Mouse (Mus musculus): ENCODE measurements around the gene Col6a6.

The Col6a6 gene

GRCm38 (mm10) chr9:105731976-105732375 lies 96.0 kb downstream of the Col6a6 start:
- DNase-seq: no peak

- no peak for DNase-seq
Measured at GRCm38 (mm10) chr9:105720430-105720829, 107.5 kb downstream of the Col6a6 start.

GRCm38 (mm10) chr9:105719851-105720395 lies 108.0 kb downstream of the Col6a6 start:
- DNase-seq: no peak

GRCm38 (mm10) chr9:105719367-105719766 lies 108.6 kb downstream of the Col6a6 start:
- DNase-seq: no peak

GRCm38 (mm10) chr9:105712049-105712448 lies 115.9 kb downstream of the Col6a6 start:
- no peak for DNase-seq

- no peak for DNase-seq
Measured at GRCm38 (mm10) chr9:105705011-105705410, 122.9 kb downstream of the Col6a6 start.

- no peak for DNase-seq
Measured at GRCm38 (mm10) chr9:105704226-105704932, 123.6 kb downstream of the Col6a6 start.

- no peak for DNase-seq
Measured at GRCm38 (mm10) chr9:105701966-105702365, 126.0 kb downstream of the Col6a6 start.

- no peak for DNase-seq
Measured at GRCm38 (mm10) chr9:105700702-105701101, 127.3 kb downstream of the Col6a6 start.

GRCm38 (mm10) chr9:105697764-105698396 lies 130.1 kb downstream of the Col6a6 start:
- DNase-seq: no peak

GRCm38 (mm10) chr9:105696818-105697564 lies 131.0 kb downstream of the Col6a6 start:
- DNase-seq: no peak

- DNase-seq: peak; percentile 28 to 36
Measured at GRCm38 (mm10) chr9:105693854-105694253, 134.1 kb downstream of the Col6a6 start.

- DNase-seq: no peak
Measured at GRCm38 (mm10) chr9:105693056-105693455, 134.9 kb downstream of the Col6a6 start.

GRCm38 (mm10) chr9:105692472-105692871 lies 135.5 kb downstream of the Col6a6 start:
- DNase-seq: no peak

GRCm38 (mm10) chr9:105689485-105689884 lies 138.5 kb downstream of the Col6a6 start:
- DNase-seq: peak; percentile 15 to 38

- DNase-seq: no peak
Measured at GRCm38 (mm10) chr9:105684549-105685165, 143.3 kb downstream of the Col6a6 start.

GRCm38 (mm10) chr9:105681386-105681785 lies 146.6 kb downstream of the Col6a6 start:
- no peak for DNase-seq

GRCm38 (mm10) chr9:105675941-105676340 lies 152.0 kb downstream of the Col6a6 start:
- DNase-seq: no peak

- no peak for DNase-seq
Measured at GRCm38 (mm10) chr9:105672032-105672431, 155.9 kb downstream of the Col6a6 start.

- no peak for DNase-seq
Measured at GRCm38 (mm10) chr9:105670916-105671315, 157.0 kb downstream of the Col6a6 start.

GRCm38 (mm10) chr9:105665269-105665668 lies 162.7 kb downstream of the Col6a6 start:
- DNase-seq: no peak

GRCm38 (mm10) chr9:105659877-105660276 lies 168.1 kb downstream of the Col6a6 start:
- peak; percentile 6 to 12 for DNase-seq

- no peak for DNase-seq
Measured at GRCm38 (mm10) chr9:105658216-105658615, 169.7 kb downstream of the Col6a6 start.

All from thymus, postnatal 36 days (tissue).